Mouse (Mus musculus) adrenal gland, adult 18-20 months (tissue): ENCODE data around the gene Pld1. TPM values are rescaled to one million over a fixed set of nuclear protein-coding genes. Genes with fewer than 3 reads are reported as not detected.

Experiments
- DNase-seq, 2 experiments: peaks; one replicate each; pipeline ENCODE4 v3.0.0; 2021 to 2022; ENCODE audit warnings: low spot score in 2 of 2
- total RNA-seq, 2 experiments: library from RNA; stranded (reverse); gene quantifications; 1 replicate in 1 of 2; 2 replicates in 1 of 2; pipeline ENCODE4 v1.2.3; 2021

Pld1 gene
- total RNA-seq, 2 experiments from 2014 or later = 5.5 to 6.9 TPM

- DNase-seq = no peak
Measured at GRCm38 (mm10) chr3:28041236-28041635, 102.7 kb downstream of the Pld1 start.

- no peak for DNase-seq
Measured at GRCm38 (mm10) chr3:28042366-28042765, 103.9 kb downstream of the Pld1 start.

GRCm38 (mm10) chr3:28047599-28047998, 109.1 kb downstream of the Pld1 start:
- DNase-seq = no peak

DNA sequence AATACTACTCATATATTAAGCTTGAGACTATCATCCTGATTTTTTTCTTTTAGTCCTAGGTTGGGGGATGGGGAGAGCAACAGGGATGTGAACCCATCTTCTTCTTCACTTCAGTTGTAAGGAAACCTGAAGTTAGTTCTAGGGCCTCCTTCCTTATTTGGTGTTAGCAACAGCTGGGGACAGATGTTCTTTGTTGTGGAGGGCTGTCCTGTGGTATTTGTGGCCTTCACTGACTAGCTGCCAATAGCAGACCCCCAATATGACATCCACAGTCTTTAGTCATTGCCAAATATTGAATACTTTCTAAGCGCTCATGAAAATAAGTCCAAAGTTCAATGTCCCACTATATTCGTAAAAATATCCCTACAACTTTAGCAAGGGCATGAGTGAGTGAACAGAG, 111.0 kb downstream of the Pld1 start:
- DNase-seq = no peak

- no peak for DNase-seq
Measured at GRCm38 (mm10) chr3:28053076-28053475, 114.6 kb downstream of the Pld1 start.

- no peak for DNase-seq
Measured at GRCm38 (mm10) chr3:28060713-28061112, 122.2 kb downstream of the Pld1 start.

DNA sequence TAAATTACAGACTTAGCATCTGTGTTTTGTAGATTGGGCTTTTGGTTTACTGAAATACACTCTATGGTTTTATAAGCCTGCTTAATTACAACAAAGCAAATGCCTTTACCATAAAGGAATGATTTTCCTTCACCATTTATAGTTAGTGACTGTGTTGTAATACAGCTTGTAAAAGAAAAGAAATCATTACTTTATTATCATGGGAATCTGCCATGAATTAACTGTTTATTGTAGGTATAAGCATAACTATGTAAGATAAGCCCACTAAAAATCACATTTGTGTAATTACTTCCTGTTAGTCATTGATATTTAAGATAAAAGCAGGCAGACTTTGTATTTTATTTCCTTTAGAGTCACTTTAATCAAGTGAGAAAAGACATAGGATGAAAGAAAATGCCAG, 122.7 kb downstream of the Pld1 start:
- DNase-seq = no peak

GRCm38 (mm10) chr3:28079211-28079610, 140.7 kb downstream of the Pld1 start:
- DNase-seq = no peak

DNA sequence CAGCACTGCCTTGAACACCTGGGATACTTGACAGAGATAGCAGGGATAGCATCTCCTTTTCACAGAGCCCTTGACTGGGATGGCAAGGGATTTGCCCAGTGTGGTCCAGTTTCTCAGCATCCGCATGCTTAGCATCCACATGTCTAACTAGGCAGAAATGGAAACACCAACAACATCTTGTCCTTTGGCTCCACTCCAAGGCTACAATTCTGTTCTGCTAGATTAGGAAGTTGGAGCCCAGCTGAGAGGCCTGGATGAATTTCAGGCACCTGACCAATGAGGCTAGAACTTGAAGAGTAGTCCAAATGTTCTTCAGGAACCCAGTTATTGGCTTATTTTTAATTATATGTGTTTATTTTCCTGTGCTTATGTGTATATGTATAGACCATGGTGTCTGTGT, 141.6 kb downstream of the Pld1 start:
- no peak for DNase-seq

- DNase-seq = no peak
Measured at GRCm38 (mm10) chr3:28081012-28081411, 142.5 kb downstream of the Pld1 start.

- DNase-seq = no peak
Measured at GRCm38 (mm10) chr3:28083218-28083617, 144.7 kb downstream of the Pld1 start.

GRCm38 (mm10) chr3:28084281-28084680, 145.8 kb downstream of the Pld1 start:
- DNase-seq = no peak

DNA sequence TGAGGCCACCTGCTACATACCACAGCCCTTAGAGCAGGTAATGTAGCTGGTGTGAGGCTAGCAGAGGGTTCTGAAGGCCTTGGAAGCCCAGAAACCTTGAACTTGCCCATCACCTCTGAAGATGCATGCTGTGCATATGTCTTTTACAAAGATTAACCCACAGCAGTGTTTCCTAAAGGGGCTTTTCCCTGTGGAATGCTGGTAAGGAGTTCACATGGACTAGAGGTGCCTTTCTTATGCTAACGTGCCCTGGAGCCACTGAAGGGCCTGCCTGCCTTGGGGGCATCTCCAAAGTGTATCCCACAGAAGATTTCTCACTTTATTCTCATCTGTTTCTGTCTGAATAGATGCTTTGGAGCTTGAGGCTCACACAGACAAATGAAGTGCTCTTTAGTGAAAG, 152.8 kb downstream of the Pld1 start:
- no peak for DNase-seq

GRCm38 (mm10) chr3:28091741-28092140, 153.2 kb downstream of the Pld1 start:
- DNase-seq = no peak

DNA sequence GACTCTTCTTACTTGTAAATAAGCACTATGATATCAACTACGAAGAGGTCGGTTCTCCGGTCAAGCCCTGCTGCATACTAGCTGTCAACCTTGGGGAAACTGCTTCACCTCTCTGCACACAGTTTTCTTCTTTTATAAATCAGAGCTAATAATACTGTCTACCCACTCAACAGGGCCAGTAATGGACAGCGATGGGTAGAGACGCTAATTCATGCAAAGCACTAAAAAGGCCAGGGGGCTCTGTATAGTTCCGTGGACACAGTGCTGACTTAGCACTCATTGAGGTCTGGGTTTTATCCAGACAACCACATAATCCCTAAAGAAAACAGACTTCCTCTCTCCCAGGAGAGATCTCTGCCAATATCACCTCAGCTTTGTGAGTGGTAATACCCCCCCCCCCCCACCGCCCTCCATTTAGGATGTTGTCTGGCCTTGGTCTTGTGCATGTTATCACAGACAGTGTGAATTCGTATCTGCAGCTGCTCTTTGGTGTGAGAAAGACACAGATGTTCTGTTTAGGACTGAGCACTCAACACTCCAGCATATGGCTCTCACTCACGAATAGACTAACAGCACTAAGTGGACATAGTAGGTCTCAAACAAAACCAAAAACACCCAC, 155.3 kb downstream of the Pld1 start:
- no peak for DNase-seq

DNA sequence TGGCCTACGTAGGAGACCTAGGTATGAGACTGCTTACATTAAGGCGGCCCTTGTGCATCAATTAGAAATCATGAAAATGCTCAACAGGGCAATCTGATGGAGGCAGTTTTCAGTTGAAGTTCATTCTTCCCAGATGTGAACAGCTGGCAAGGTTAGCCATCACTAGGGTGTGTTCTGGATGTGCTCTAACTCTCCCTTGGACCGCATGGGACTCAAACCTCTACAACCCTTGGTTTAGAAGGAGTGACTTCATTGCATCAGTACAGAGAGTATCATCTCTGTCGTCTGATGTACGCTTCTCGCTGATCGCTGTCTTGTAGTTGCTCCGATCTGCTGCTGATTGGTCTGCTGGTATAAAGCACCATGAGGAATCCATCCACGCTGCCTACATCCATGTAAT, 157.0 kb downstream of the Pld1 start:
- DNase-seq = no peak

DNA sequence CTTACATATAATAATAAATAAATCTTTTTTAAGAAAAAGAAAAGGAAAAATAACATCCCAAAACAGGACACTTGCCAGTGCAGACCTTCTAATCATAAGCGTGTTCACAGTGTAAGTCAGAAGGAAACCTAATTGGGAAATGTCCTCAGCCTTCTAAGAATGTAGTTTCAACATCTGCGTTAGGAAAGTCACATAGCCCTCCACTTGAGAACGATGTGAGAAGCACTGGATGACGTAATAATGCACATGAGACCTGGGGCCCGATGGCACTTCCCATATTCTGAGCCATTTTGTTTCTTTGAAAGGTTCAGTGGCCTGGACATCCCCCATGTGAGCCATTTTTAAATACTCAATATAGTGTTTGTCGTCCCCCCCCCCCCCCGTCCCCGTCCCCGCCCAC, 160.7 kb downstream of the Pld1 start:
- DNase-seq = no peak

GRCm38 (mm10) chr3:28104992-28105391, 166.5 kb downstream of the Pld1 start:
- no peak for DNase-seq

DNA sequence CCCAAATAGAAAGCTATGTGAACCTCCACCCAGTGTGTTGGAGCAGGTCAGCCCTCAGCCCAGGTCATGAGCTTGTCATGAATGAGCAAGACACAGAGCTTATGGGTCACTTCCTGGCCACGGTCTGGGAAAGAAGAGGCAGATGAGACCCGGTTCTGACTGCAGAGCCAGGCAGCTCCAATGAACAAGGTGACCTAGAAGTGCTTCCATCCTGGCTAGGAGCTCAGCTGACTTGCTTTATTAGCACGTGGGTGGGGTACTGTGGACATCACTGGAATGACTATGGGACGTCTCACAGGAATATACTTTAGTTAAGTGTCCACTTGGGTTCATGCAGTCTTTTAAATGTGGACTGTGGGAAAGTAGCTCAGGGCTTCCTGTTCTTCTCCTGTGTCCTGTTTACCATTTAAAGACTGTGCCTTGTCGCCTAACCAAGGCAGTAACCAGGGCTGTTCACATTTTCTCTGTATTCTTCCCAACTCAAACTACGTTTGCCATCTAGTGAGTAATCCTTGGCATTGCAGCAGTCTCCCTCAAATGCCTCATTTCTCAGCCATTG, 169.0 kb downstream of the Pld1 start:
- no peak for DNase-seq

DNA sequence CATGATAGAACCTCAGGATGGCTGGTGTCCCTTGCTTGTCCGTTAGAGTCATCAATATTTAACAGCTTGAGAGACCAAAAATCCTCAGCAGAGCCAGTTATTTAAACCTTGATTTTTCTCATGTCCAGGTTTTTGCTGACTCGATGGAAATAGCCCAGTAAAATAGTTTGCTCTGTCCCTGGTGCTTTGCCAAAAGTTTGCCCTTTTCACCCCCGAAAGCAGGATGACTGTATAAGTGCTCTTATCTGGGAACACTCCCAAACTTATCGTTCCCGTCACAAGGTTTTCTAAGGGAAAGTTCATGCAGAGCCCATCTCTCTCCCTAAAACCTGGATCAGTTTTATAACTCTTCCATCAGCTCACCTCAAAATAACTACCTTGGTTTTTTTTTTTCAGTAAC, 173.0 kb downstream of the Pld1 start:
- peak; percentile 41 to 58 for DNase-seq

DNA sequence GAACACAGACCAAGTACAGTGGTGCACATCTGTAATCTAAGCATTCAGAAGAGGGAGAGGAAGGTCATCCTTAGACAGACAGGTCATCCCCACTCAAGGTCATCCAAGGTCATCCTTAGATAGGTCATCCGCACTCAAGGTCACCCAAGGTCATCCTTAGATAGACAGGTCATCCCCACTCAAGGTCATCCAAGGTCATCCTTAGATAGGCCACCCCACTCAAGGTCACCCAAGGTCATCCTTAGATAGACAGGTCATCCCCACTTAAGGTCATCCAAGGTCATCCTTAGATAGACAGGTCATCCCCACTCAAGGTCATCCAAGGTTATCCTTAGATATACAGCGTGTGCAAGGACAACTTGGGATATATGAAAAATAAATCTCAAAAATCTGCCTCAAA, 175.4 kb downstream of the Pld1 start:
- no peak for DNase-seq

GRCm38 (mm10) chr3:28141716-28142115, 203.2 kb downstream of the Pld1 start:
- no peak for DNase-seq

DNA sequence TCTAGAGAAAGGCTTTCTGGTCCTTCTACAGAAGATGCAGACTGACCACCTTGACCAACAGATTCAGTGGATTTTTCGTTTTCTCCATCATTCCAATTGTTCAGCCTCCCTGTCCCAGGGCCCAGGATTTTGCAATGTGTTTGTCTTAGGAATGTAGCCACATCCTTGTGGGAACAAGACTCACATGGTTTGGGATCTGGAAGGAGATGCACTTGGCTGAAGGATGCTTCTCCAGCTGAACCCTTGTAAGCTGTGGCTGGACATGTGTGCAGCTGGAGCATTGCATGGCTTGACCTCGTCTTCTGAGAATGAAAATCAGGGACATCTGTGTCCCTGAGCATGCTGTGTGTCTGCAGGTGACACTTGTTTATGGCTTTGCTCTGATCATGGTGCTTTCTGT, 203.6 kb downstream of the Pld1 start:
- DNase-seq = no peak
